Mouse (Mus musculus) adrenal gland, adult (tissue): ENCODE measurements around the gene Map4k4.

ENCODE experiments used
- DNase-seq, 2 experiments: peaks; one replicate each; pipeline ENCODE4 v3.0.0; 2022 to 2023; ENCODE audit warnings: low spot score in 1 of 2; ENCODE audit not compliant: inconsistent age in 2 of 2

Gene Map4k4

GRCm38 (mm10) chr1:40030287-40030975 lies 129.7 kb downstream of the Map4k4 start:
- no peak for DNase-seq

- DNase-seq = no peak
Observed at GRCm38 (mm10) chr1:40030976-40031356, 130.3 kb downstream of the Map4k4 start.

GRCm38 (mm10) chr1:40031626-40032025 lies 130.9 kb downstream of the Map4k4 start:
- no peak for DNase-seq

- DNase-seq = no peak
Observed at GRCm38 (mm10) chr1:40033315-40033714, 132.6 kb downstream of the Map4k4 start.

- DNase-seq = no peak
Observed at GRCm38 (mm10) chr1:40033743-40034420, 133.2 kb downstream of the Map4k4 start.

GRCm38 (mm10) chr1:40037831-40038230 lies 137.1 kb downstream of the Map4k4 start:
- DNase-seq = no peak

- DNase-seq = no peak
Observed at GRCm38 (mm10) chr1:40045686-40046085, 145.0 kb downstream of the Map4k4 start.

DNA sequence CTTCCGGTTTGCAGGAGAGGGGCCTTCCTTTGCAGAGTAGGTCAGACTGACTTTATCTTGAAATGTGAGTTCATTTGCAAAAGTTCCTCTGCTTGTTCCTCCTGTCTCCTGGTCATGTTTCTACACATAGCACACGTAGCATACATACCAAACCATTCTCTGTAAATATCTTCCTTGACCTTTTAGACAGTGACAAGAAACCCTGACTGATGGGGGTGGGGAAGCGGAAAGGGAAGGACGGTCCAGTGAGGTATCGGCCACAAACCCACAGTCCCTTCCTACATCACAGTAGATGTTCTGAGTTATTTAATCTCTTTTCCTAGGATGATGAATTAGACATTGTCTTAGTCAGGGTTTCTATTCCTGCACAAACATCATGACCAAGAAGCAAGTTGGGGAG lies 145.9 kb downstream of the Map4k4 start:
- DNase-seq = no peak

- no peak for DNase-seq
Observed at GRCm38 (mm10) chr1:40051157-40051556, 150.4 kb downstream of the Map4k4 start.

GRCm38 (mm10) chr1:40052156-40052555 lies 151.4 kb downstream of the Map4k4 start:
- DNase-seq = no peak

- no peak for DNase-seq
Observed at GRCm38 (mm10) chr1:40053071-40053470, 152.4 kb downstream of the Map4k4 start.

DNA sequence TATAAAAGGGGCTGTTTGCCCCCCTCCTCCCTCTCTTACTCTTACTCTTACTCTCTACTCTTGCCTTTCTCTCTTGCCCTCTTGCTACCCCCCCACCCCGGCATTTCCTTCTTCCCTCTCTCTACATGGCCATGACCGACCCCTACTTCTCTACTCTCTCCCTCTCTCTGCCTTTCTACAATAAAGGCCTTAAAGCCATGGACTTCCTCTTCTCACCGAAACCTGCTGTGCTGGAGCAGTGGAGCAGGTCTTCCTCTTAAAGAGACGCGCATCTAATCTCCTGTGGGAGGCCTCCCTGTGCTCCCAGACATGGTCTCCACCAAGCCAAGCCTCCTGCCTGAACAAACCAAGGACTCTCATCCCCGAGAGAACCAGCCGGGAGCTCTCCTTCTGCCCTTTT lies 154.3 kb downstream of the Map4k4 start:
- DNase-seq = no peak

GRCm38 (mm10) chr1:40055963-40056362 lies 155.2 kb downstream of the Map4k4 start:
- no peak for DNase-seq

- DNase-seq = peak; percentile 27 to 63
Observed at GRCm38 (mm10) chr1:40057351-40057750, 156.6 kb downstream of the Map4k4 start.

DNA sequence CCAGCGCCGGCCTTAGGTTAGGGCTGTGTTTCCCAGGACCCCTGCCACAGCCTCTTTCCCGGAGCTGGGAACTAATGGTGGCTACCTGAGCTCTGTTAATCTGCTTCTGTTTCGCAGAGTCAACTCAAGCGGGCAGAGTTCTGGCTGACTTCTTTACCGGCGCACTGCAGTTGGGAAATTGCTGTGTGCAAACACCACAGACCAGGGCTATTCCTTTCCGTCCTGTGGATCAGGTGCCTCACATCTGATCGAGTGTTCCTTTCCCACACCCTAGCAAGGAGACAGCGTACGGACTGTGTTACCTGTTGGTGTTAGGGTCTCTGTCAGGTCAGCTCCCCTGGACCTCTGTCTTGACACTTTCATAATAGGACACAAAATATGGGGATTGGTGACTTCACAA lies 157.3 kb downstream of the Map4k4 start:
- DNase-seq = no peak

DNA sequence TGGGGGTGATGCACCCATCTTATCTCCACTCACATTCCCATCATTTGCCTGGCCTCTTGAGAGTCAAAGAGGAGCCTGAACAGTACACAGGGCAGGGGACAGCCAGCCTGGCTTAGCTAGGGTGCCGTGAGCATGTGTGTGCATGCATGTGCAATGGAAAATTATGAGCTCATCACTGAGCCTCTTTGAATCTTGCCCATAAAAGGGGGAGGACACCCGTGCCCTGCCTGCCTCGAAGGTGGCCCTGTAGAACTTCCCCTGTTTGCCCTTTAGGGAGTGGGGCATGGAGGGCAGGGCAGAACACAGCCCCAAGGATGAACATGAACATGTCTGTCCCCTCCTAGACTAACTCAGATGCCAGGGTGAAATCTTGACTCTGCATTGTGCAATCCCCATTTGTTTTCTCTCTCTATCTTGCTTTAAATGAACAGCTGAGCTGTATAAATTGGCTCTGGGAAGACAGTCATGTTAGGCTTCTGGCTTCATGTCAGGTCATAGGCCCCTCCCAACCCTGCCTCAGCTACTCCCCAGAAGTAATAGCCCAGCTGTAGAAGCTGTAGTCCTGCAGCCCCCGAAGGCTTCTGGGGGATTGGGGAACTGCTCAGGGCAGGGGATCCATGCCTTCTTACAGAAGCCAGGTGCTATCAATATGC lies 158.5 kb downstream of the Map4k4 start:
- peak in 1 of 2 experiments; percentile 44 for DNase-seq

DNA sequence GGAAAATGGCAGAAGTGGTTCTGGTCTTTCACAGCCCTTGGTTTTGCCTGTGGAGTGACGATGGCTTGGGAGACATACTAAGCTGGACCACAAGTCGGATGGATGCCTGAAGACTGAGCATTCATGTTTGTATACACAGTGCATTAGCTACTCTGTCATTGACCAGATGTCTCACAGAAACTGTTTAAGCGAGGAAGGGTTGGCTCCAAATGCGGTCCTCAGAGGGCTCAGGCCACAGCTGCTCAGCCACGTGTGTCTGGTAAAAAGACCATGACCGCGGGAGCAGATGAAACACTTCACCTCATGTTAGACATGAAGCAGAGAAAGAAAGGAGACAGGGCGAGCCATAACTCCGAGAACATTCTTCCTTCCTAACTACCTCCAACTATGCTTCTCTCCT lies 160.6 kb downstream of the Map4k4 start:
- DNase-seq = no peak

- no peak for DNase-seq
Observed at GRCm38 (mm10) chr1:40063409-40063808, 162.7 kb downstream of the Map4k4 start.

GRCm38 (mm10) chr1:40064508-40064907 lies 163.8 kb downstream of the Map4k4 start:
- DNase-seq = no peak

- no peak for DNase-seq
Observed at GRCm38 (mm10) chr1:40072558-40072957, 171.8 kb downstream of the Map4k4 start.

DNA sequence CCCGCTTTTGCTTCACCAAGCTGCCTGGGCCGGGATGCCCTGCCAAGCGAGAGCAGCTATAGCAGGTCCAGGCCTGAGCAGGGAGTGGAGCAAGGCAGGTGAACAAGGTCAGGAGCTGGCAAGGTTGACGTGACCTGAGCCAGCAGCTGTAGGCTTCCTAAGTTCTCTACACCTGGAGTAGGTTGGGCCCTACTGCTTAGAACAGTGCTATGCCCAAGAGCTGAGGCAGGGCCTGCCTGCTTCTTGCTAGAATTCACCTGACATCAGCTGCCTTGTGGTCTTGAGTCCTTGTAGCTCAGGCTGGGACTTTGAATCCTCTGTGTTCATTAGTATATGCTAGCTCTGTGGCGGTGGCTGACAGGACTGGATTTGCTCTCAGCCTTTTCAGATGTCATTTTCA lies 173.1 kb downstream of the Map4k4 start, which contains the start of gene Il1r2:
TSS of gene Il1r2 (plus strand) at position 301 of the 400 bp plus-strand sequence.
- no peak for DNase-seq
